ENCODE assay signal across 12 mouse cellular contexts in genomic region chr1:22654903-22655302, GRCm38 (mm10).
DNase-seq lines count a peak whose midpoint lies in the region; ATAC-seq lines count a peak whose summit lies in the region.
"Had no signal": no experiment of that assay in that cellular context is flagged by ENCODE, and none has a peak within 500 bp of the region (broad histone marks: within the 10 kb centered on the region; RNA-seq: fewer than 3 reads in every experiment).

No protein-coding gene starts in this region.

- peak; percentile 77 for ATAC-seq in frontal cortex, adult (ENCODE audit: low TSS enrichment)
- ATAC-seq: intestine, embryonic 15.5 days; midbrain, embryonic 16.5 days had no signal

- DNase-seq in frontal cortex, postnatal 25 days (ENCODE audit: low spot score in 2 of 2), result no peak
- peak; percentile 46 for DNase-seq in cerebellum, adult 11 months
- DNase-seq in cerebellum, postnatal 25 days, result peak; percentile 64 to 72
- DNase-seq in left cerebral cortex, postnatal 14 days (ENCODE audit: low spot score in 2 of 2), result peak; percentile 32 to 37
- DNase-seq in gastrocnemius, postnatal 36 days, result no peak
- no peak for DNase-seq in T-cell, adult 2 months (ENCODE audit: low spot score)
- no peak for DNase-seq in spleen, adult 18-20 months
- DNase-seq: heart, adult 18-20 months; liver, embryonic 13.5 days had no signal

- intact Hi-C loops in left cerebral cortex, postnatal 14 days (cut with DNase I), result no loop called here
- intact Hi-C loops in gastrocnemius, postnatal 36 days (cut with DNase I), result no loop called here

Comparison
In these comparisons a context has a peak if more than half of its experiments do, and no peak if none do; other contexts are left out.
1. DNase-seq: peak in cerebellum, adult 11 months (single experiment), cerebellum, postnatal 25 days (2 of 2) and left cerebral cortex, postnatal 14 days (2 of 2); none in frontal cortex, postnatal 25 days (0 of 2), gastrocnemius, postnatal 36 days (0 of 2), T-cell, adult 2 months (single experiment) and spleen, adult 18-20 months (0 of 2).